Mouse (Mus musculus): ENCODE data around the gene Bcl7b.
"Not testable (repeated sequence)": the region's sequence is repeated elsewhere in the genome, so short reads cannot be mapped to it uniquely, and the experiment has no call there.

Bcl7b gene

DNA sequence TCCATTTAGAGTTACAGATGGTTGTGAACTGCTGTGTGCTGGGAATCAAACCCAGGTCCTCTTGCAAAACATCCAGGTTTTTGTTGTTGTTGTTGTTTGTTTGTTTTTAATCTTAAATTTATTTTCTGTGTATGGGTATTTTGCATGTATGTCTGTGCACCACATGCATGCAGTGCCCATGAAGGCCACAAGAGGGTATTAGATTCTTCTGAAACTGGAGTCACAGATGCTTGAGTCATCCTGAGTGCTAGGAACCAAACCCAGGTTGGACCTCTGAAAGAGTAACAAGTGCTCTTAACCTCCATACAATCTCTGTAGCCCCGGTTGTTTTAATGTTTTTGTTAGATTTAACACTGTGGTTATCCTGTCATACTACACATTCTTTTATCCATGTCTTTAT is 40.1 kb downstream of the Bcl7b start:
- no peak for DNase-seq (ENCODE audit: low read depth, low spot score)

DNA sequence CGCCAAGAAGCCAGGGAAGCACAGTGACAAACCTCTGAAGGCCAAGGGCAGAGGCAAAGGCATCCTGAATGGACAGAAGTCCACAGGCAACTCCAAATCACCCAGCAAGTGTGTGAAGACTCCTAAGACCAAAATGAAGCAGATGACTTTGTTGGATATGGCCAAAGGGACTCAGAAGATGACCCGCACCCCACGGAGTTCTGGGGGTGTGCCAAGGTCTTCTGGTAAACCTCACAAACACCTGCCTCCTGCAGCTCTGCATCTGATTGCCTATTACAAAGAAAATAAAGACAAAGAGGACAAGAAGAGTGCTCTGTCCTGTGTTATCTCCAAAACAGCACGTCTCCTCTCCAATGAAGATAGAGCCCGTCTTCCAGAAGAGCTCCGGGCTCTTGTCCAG is 48.8 kb downstream of the Bcl7b start:
- DNase-seq (ENCODE audit: low read depth, low spot score) = no peak

GRCm38 (mm10) chr5:135220941-135221340 is 52.9 kb downstream of the Bcl7b start:
- DNase-seq (ENCODE audit: low read depth, low spot score) = no peak

DNA sequence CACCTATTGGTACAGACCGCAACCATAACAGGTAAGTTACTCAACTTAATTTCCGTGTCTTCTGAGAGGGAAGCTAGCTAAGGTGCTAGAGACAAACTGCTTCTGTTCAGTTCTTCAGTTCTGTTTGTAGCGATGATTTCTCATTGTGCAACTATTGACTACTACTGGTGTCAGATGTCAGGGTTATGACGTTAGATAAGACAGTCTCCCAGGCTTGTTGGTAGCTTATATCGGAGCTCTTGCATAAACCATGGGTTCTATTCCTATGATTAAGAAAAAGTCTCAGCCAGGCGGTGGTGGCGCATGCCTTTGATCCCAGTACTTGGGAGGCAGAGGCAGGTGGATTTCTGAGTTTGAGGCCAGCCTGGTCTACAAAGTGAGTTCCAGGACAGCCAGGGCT is 54.0 kb downstream of the Bcl7b start:
- no peak for DNase-seq (ENCODE audit: low read depth, low spot score)

- no peak for DNase-seq (ENCODE audit: low read depth, low spot score)
Measured at GRCm38 (mm10) chr5:135224169-135224568, 56.1 kb downstream of the Bcl7b start.

DNA sequence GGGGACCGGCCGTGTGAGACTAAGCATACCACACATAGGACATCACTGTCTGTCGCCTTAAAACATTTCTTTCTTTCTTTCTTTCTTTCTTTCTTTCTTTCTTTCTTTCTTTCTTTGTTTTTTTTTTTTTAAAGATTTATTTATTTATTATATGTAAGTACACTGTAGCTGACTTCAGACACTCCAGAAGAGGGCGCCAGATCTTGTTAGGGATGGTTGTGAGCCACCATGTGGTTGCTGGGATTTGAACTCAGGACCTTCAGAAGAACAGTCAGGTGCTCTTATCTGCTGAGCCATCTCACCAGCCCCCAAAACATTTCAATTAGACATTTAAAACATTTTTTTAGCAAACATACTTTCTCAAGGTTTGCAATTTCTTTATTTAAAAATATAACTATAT is 57.8 kb downstream of the Bcl7b start:
- DNase-seq (ENCODE audit: low read depth, low spot score) = not testable (repeated sequence)

- DNase-seq (ENCODE audit: low read depth, low spot score) = no peak
Measured at GRCm38 (mm10) chr5:135230186-135230585, 62.1 kb downstream of the Bcl7b start.

Measured in retina, postnatal 7 days (tissue).